Mouse (Mus musculus) lung, postnatal 0 days (tissue): Measurements from ENCODE around the gene Sncg.

ENCODE experiments used
- CTCF ChIP-seq: IDR thresholded peaks from 2 replicates; pipeline ENCODE4 v1.5.1; 2016; ENCODE audit warnings: antibody characterized with exemption, mild to moderate bottlenecking
- EP300 ChIP-seq: IDR thresholded peaks from 2 replicates; pipeline ENCODE4 v1.6.1; 2016; ENCODE audit warnings: antibody characterized with exemption, mild to moderate bottlenecking, control low read depth

GRCm38 (mm10) chr14:34355301-34355700, 19.3 kb downstream of the Sncg start, which contains the start of gene Fam25c:
- TF ChIP-seq EP300: no peak
- TF ChIP-seq CTCF: no peak
